Mouse (Mus musculus): ENCODE measurements around the gene Dlg5. TPM values are rescaled to one million over a fixed set of nuclear protein-coding genes. Genes with fewer than 3 reads are reported as not detected.

Dlg5 gene
- polyA plus RNA-seq, 1 experiment from 2014 or later: 32.9 TPM

- Histone ChIP-seq H3K4me1 (ENCODE audit: control insufficient read depth, insufficient read depth, low read length) (no peaks in the 10 kb centered on the region), H3K4me2 (ENCODE audit: low read length) (no peak overlapping the region), H3K27me3 (ENCODE audit: control insufficient read depth, insufficient read depth, low read length) (no peaks in the 10 kb centered on the region), H3K4me3 (replicated peaks; ENCODE audit: low read depth, low read length) (no peak overlapping the region), H3K27ac (replicated peaks; ENCODE audit: low read depth, low read length) (no peak overlapping the region), H3K9me3 (ENCODE audit: control insufficient read depth, low read length) (no peaks in the 10 kb centered on the region), H3K36me3 (ENCODE audit: control insufficient read depth, insufficient read depth, low read length) (no peaks in the 10 kb centered on the region), H3K9ac (replicated peaks; ENCODE audit: low read length) (no peak overlapping the region)
- whole genome bisulfite sequencing: 67% methylated on average over 1 of the region's 1 CpGs
- ATAC-seq (ENCODE audit: low FRiP score, low TSS enrichment): no peak
- DNase-seq: no peak
Observed at GRCm38 (mm10) chr14:24269571-24269970, 23.9 kb upstream of the Dlg5 start.

GRCm38 (mm10) chr14:24262915-24263314 is 17.2 kb upstream of the Dlg5 start:
- Histone ChIP-seq H3K27ac (replicated peaks; ENCODE audit: low read depth, low read length) (peak overlapping the region; percentile 83), H3K9me3 (ENCODE audit: control insufficient read depth, low read length) (no peaks in the 10 kb centered on the region), H3K27me3 (ENCODE audit: control insufficient read depth, insufficient read depth, low read length) (no peaks in the 10 kb centered on the region), H3K36me3 (ENCODE audit: control insufficient read depth, insufficient read depth, low read length) (no peaks in the 10 kb centered on the region), H3K9ac (replicated peaks; ENCODE audit: low read length) (no peak overlapping the region), H3K4me2 (ENCODE audit: low read length) (peak overlapping the region; percentile 24; the same call in 1 of the 2 replicates), H3K4me1 (ENCODE audit: control insufficient read depth, insufficient read depth, low read length) (peaks cover 23% of the 10 kb centered on the region), H3K4me3 (replicated peaks; ENCODE audit: low read depth, low read length) (no peak overlapping the region)
- WGBS: 56% methylated on average over 2 of the region's 2 CpGs
- ATAC-seq (ENCODE audit: low FRiP score, low TSS enrichment) (peak; percentile 78; the same call in 1 of the 2 replicates), DNase-seq (peak; percentile 90)

GRCm38 (mm10) chr14:24262382-24262781 is 16.7 kb upstream of the Dlg5 start:
- WGBS: 83% methylated on average over 6 of the region's 6 CpGs
- Histone ChIP-seq H3K4me1 (ENCODE audit: control insufficient read depth, insufficient read depth, low read length) (peaks cover 23% of the 10 kb centered on the region), H3K27ac (replicated peaks; ENCODE audit: low read depth, low read length) (peak overlapping the region; percentile 83), H3K4me3 (replicated peaks; ENCODE audit: low read depth, low read length) (no peak overlapping the region), H3K27me3 (ENCODE audit: control insufficient read depth, insufficient read depth, low read length) (no peaks in the 10 kb centered on the region), H3K9ac (replicated peaks; ENCODE audit: low read length) (no peak overlapping the region), H3K9me3 (ENCODE audit: control insufficient read depth, low read length) (no peaks in the 10 kb centered on the region), H3K4me2 (ENCODE audit: low read length) (peak overlapping the region; percentile 24; the same call in 1 of the 2 replicates), H3K36me3 (ENCODE audit: control insufficient read depth, insufficient read depth, low read length) (no peaks in the 10 kb centered on the region)
- DNase-seq (no peak), ATAC-seq (ENCODE audit: low FRiP score, low TSS enrichment) (no peak)

GRCm38 (mm10) chr14:24260391-24260790 is 14.7 kb upstream of the Dlg5 start:
- H3K4me1 ChIP-seq (ENCODE audit: control insufficient read depth, insufficient read depth, low read length): peaks cover 23% of the 10 kb centered on the region
- no peak overlapping the region for H3K4me3 ChIP-seq (replicated peaks; ENCODE audit: low read depth, low read length)
- H3K4me2 ChIP-seq (ENCODE audit: low read length): no peak overlapping the region
- WGBS: 64% methylated on average over 4 of the region's 4 CpGs
- H3K27me3 ChIP-seq (ENCODE audit: control insufficient read depth, insufficient read depth, low read length): no peaks in the 10 kb centered on the region
- H3K36me3 ChIP-seq (ENCODE audit: control insufficient read depth, insufficient read depth, low read length): no peaks in the 10 kb centered on the region
- DNase-seq: no peak
- no peaks in the 10 kb centered on the region for H3K9me3 ChIP-seq (ENCODE audit: control insufficient read depth, low read length)
- H3K9ac ChIP-seq (replicated peaks; ENCODE audit: low read length): no peak overlapping the region
- ATAC-seq (ENCODE audit: low FRiP score, low TSS enrichment): no peak
- H3K27ac ChIP-seq (replicated peaks; ENCODE audit: low read depth, low read length): no peak overlapping the region

- no peak overlapping the region for H3K27ac ChIP-seq (replicated peaks; ENCODE audit: low read depth, low read length)
- H3K4me1 ChIP-seq (ENCODE audit: control insufficient read depth, insufficient read depth, low read length): peaks cover 7% of the 10 kb centered on the region
- ATAC-seq (ENCODE audit: low FRiP score, low TSS enrichment) (no peak), DNase-seq (no peak)
- H3K4me2 ChIP-seq (ENCODE audit: low read length): no peak overlapping the region
- WGBS: 77% methylated on average over 2 of the region's 2 CpGs
- no peaks in the 10 kb centered on the region for H3K9me3 ChIP-seq (ENCODE audit: control insufficient read depth, low read length)
- H3K9ac ChIP-seq (replicated peaks; ENCODE audit: low read length): no peak overlapping the region
- H3K4me3 ChIP-seq (replicated peaks; ENCODE audit: low read depth, low read length): no peak overlapping the region
- H3K27me3 ChIP-seq (ENCODE audit: control insufficient read depth, insufficient read depth, low read length): no peaks in the 10 kb centered on the region
- H3K36me3 ChIP-seq (ENCODE audit: control insufficient read depth, insufficient read depth, low read length): no peaks in the 10 kb centered on the region
Observed at GRCm38 (mm10) chr14:24255956-24256355, 10.2 kb upstream of the Dlg5 start.

- whole genome bisulfite sequencing: 5% methylated on average over 8 of the region's 8 CpGs
- ATAC-seq (ENCODE audit: low FRiP score, low TSS enrichment) (no peak), DNase-seq (peak; percentile 33)
- no peaks in the 10 kb centered on the region for H3K9me3 ChIP-seq (ENCODE audit: control insufficient read depth, low read length)
- no peak overlapping the region for H3K4me3 ChIP-seq (replicated peaks; ENCODE audit: low read depth, low read length)
- H3K27me3 ChIP-seq (ENCODE audit: control insufficient read depth, insufficient read depth, low read length): no peaks in the 10 kb centered on the region
- H3K36me3 ChIP-seq (ENCODE audit: control insufficient read depth, insufficient read depth, low read length): no peaks in the 10 kb centered on the region
- H3K4me1 ChIP-seq (ENCODE audit: control insufficient read depth, insufficient read depth, low read length): peaks cover 7% of the 10 kb centered on the region
- no peak overlapping the region for H3K9ac ChIP-seq (replicated peaks; ENCODE audit: low read length)
- no peak overlapping the region for H3K27ac ChIP-seq (replicated peaks; ENCODE audit: low read depth, low read length)
- no peak overlapping the region for H3K4me2 ChIP-seq (ENCODE audit: low read length)
Observed at GRCm38 (mm10) chr14:24253611-24254202, 8.0 kb upstream of the Dlg5 start.

- no peaks in the 10 kb centered on the region for H3K27me3 ChIP-seq (ENCODE audit: control insufficient read depth, insufficient read depth, low read length)
- no peak for ATAC-seq (ENCODE audit: low FRiP score, low TSS enrichment)
- 81% methylated on average over 1 of the region's 1 CpGs for WGBS
- H3K27ac ChIP-seq (replicated peaks; ENCODE audit: low read depth, low read length): no peak overlapping the region
- H3K9me3 ChIP-seq (ENCODE audit: control insufficient read depth, low read length): no peaks in the 10 kb centered on the region
- H3K4me2 ChIP-seq (ENCODE audit: low read length): no peak overlapping the region
- no peak overlapping the region for H3K9ac ChIP-seq (replicated peaks; ENCODE audit: low read length)
- no peak overlapping the region for H3K4me3 ChIP-seq (replicated peaks; ENCODE audit: low read depth, low read length)
- no peak for DNase-seq
- peaks cover 7% of the 10 kb centered on the region for H3K4me1 ChIP-seq (ENCODE audit: control insufficient read depth, insufficient read depth, low read length)
- H3K36me3 ChIP-seq (ENCODE audit: control insufficient read depth, insufficient read depth, low read length): no peaks in the 10 kb centered on the region
Observed at GRCm38 (mm10) chr14:24251326-24251725, 5.6 kb upstream of the Dlg5 start.

GRCm38 (mm10) chr14:24249926-24250325 is 4.2 kb upstream of the Dlg5 start:
- no peak overlapping the region for H3K9ac ChIP-seq (replicated peaks; ENCODE audit: low read length)
- no peak for DNase-seq
- no peak overlapping the region for H3K4me2 ChIP-seq (ENCODE audit: low read length)
- no peaks in the 10 kb centered on the region for H3K27me3 ChIP-seq (ENCODE audit: control insufficient read depth, insufficient read depth, low read length)
- WGBS: 69% methylated on average over 2 of the region's 2 CpGs
- no peak for ATAC-seq (ENCODE audit: low FRiP score, low TSS enrichment)
- no peaks in the 10 kb centered on the region for H3K36me3 ChIP-seq (ENCODE audit: control insufficient read depth, insufficient read depth, low read length)
- no peak overlapping the region for H3K4me3 ChIP-seq (replicated peaks; ENCODE audit: low read depth, low read length)
- no peaks in the 10 kb centered on the region for H3K9me3 ChIP-seq (ENCODE audit: control insufficient read depth, low read length)
- peaks cover 10% of the 10 kb centered on the region for H3K4me1 ChIP-seq (ENCODE audit: control insufficient read depth, insufficient read depth, low read length)
- no peak overlapping the region for H3K27ac ChIP-seq (replicated peaks; ENCODE audit: low read depth, low read length)

Data from midbrain, embryonic 14.5 days (tissue).